Mouse (Mus musculus): ENCODE measurements around the gene Csf3. TPM values are rescaled to one million over a fixed set of nuclear protein-coding genes. Genes with fewer than 3 reads are reported as not detected.
A peak's percentile ranks its signal among the peaks of the same experiment; 100 is the strongest.

The Csf3 gene
- polyA plus RNA-seq, 1 experiment from 2014 or later = not detected

- H3K36me3 ChIP-seq (ENCODE audit: control insufficient read depth, insufficient read depth, low read length) = peaks cover 20% of the 10 kb centered on the region
- no peaks in the 10 kb centered on the region for H3K27me3 ChIP-seq (replicated peaks; ENCODE audit: control insufficient read depth, insufficient read depth, low read length)
- peak overlapping the region; percentile 7; the same call in 1 of the 2 replicates for H3K4me3 ChIP-seq (ENCODE audit: low read depth, low read length)
- peak overlapping the region; percentile 30 for H3K9ac ChIP-seq (ENCODE audit: low read depth, low read length)
- peak overlapping the region; percentile 46 for H3K4me2 ChIP-seq (ENCODE audit: low read depth, low read length)
- no peaks in the 10 kb centered on the region for H3K9me3 ChIP-seq (ENCODE audit: control insufficient read depth, low read length)
- peak overlapping the region; percentile 92 for H3K27ac ChIP-seq (replicated peaks; ENCODE audit: low read depth, low read length)
- DNase-seq (ENCODE audit: low spot score) = no peak
- ATAC-seq (ENCODE audit: low read depth) = peak; percentile 7; the same call in 1 of the 2 replicates
- WGBS = 20% methylated on average over 6 of the region's 6 CpGs
- peaks cover 62% of the 10 kb centered on the region for H3K4me1 ChIP-seq (ENCODE audit: control insufficient read depth, insufficient read depth, low read length)
Observed at GRCm38 (mm10) chr11:98751221-98751782, 50.2 kb downstream of the Csf3 start.

GRCm38 (mm10) chr11:98752562-98753140 is 51.6 kb downstream of the Csf3 start:
- H3K27me3 ChIP-seq (replicated peaks; ENCODE audit: control insufficient read depth, insufficient read depth, low read length) = no peaks in the 10 kb centered on the region
- H3K36me3 ChIP-seq (ENCODE audit: control insufficient read depth, insufficient read depth, low read length) = peaks cover 31% of the 10 kb centered on the region
- ATAC-seq (ENCODE audit: low read depth) (no peak), DNase-seq (ENCODE audit: low spot score) (no peak)
- H3K9ac ChIP-seq (ENCODE audit: low read depth, low read length) = no peak overlapping the region
- H3K27ac ChIP-seq (replicated peaks; ENCODE audit: low read depth, low read length) = no peak overlapping the region
- no peaks in the 10 kb centered on the region for H3K9me3 ChIP-seq (ENCODE audit: control insufficient read depth, low read length)
- H3K4me1 ChIP-seq (ENCODE audit: control insufficient read depth, insufficient read depth, low read length) = peaks cover 52% of the 10 kb centered on the region
- 84% methylated on average over 10 of the region's 10 CpGs for whole genome bisulfite sequencing
- H3K4me2 ChIP-seq (ENCODE audit: low read depth, low read length) = no peak overlapping the region
- H3K4me3 ChIP-seq (ENCODE audit: low read depth, low read length) = no peak overlapping the region

Other genes with a start within 250 kb of the Csf3 start
- 0.18 and 0.21 TPM in 2 replicates for gene Ikzf3, start 155.2 kb upstream of the Csf3 start, polyA plus RNA-seq (2014; fragmentation: Nextera tagmentation; extraction: Ambion mirVana)
- 0.21 TPM in 1 of 2 replicates, not detected in the other for gene Zpbp2, start 150.2 kb upstream of the Csf3 start, polyA plus RNA-seq (2014; fragmentation: Nextera tagmentation; extraction: Ambion mirVana)
- 12.6 and 13.6 TPM in 2 replicates for gene Ormdl3, start 113.9 kb upstream of the Csf3 start, polyA plus RNA-seq (2014; fragmentation: Nextera tagmentation; extraction: Ambion mirVana)
- gene Lrrc3c, start 103.0 kb upstream of the Csf3 start, polyA plus RNA-seq (2014; fragmentation: Nextera tagmentation; extraction: Ambion mirVana) = not detected in 2 replicates
- 0.54 and 0.75 TPM in 2 replicates for gene Gm12355, start 75.6 kb upstream of the Csf3 start, polyA plus RNA-seq (2014; fragmentation: Nextera tagmentation; extraction: Ambion mirVana)
- not detected in 2 replicates for gene Gsdma3, start 74.9 kb upstream of the Csf3 start, polyA plus RNA-seq (2014; fragmentation: Nextera tagmentation; extraction: Ambion mirVana)
- not detected in 2 replicates for gene Gsdma2, start 54.5 kb upstream of the Csf3 start, polyA plus RNA-seq (2014; fragmentation: Nextera tagmentation; extraction: Ambion mirVana)
- gene Gsdma, start 36.9 kb upstream of the Csf3 start, polyA plus RNA-seq (2014; fragmentation: Nextera tagmentation; extraction: Ambion mirVana) = 0.64 and 2.0 TPM in 2 replicates
- 136 and 146 TPM in 2 replicates for gene Psmd3, start 18.7 kb upstream of the Csf3 start, polyA plus RNA-seq (2014; fragmentation: Nextera tagmentation; extraction: Ambion mirVana)
- 40.7 and 49.0 TPM in 2 replicates for gene Med24, start 28.2 kb downstream of the Csf3 start, polyA plus RNA-seq (2014; fragmentation: Nextera tagmentation; extraction: Ambion mirVana)
- gene Thra, start 39.4 kb downstream of the Csf3 start, polyA plus RNA-seq (2014; fragmentation: Nextera tagmentation; extraction: Ambion mirVana) = 57.7 and 62.2 TPM in 2 replicates
- 1.1 and 1.9 TPM in 2 replicates for gene Nr1d1, start 74.1 kb downstream of the Csf3 start, polyA plus RNA-seq (2014; fragmentation: Nextera tagmentation; extraction: Ambion mirVana)
- gene Msl1, start 94.3 kb downstream of the Csf3 start, polyA plus RNA-seq (2014; fragmentation: Nextera tagmentation; extraction: Ambion mirVana) = 18.1 and 18.5 TPM in 2 replicates
- 32.2 and 34.0 TPM in 2 replicates for gene Casc3, start 103.6 kb downstream of the Csf3 start, polyA plus RNA-seq (2014; fragmentation: Nextera tagmentation; extraction: Ambion mirVana)
- 5.7 and 6.3 TPM in 2 replicates for gene Rapgefl1, start 135.5 kb downstream of the Csf3 start, polyA plus RNA-seq (2014; fragmentation: Nextera tagmentation; extraction: Ambion mirVana)
- 3.9 and 4.3 TPM in 2 replicates for gene Wipf2, start 162.4 kb downstream of the Csf3 start, polyA plus RNA-seq (2014; fragmentation: Nextera tagmentation; extraction: Ambion mirVana)
- 22.7 and 23.0 TPM in 2 replicates for gene Cdc6, start 206.5 kb downstream of the Csf3 start, polyA plus RNA-seq (2014; fragmentation: Nextera tagmentation; extraction: Ambion mirVana)
- gene Rara, start 226.6 kb downstream of the Csf3 start, polyA plus RNA-seq (2014; fragmentation: Nextera tagmentation; extraction: Ambion mirVana) = 46.4 and 50.3 TPM in 2 replicates

Measured in embryonic facial prominence, embryonic 14.5 days (tissue).